Mouse (Mus musculus): Measurements from ENCODE around the gene Mgat5.

Gene Mgat5

GRCm38 (mm10) chr1:127217665-127218064 is 12.8 kb downstream of the Mgat5 start:
- peak; percentile 24 for DNase-seq (ENCODE audit: low spot score)

GRCm38 (mm10) chr1:127218182-127218581 is 13.4 kb downstream of the Mgat5 start:
- no peak for DNase-seq (ENCODE audit: low spot score)

- no peak for DNase-seq (ENCODE audit: low spot score)
Measured at GRCm38 (mm10) chr1:127219161-127219560, 14.3 kb downstream of the Mgat5 start.

- DNase-seq (ENCODE audit: low spot score) = no peak
Measured at GRCm38 (mm10) chr1:127219621-127220020, 14.8 kb downstream of the Mgat5 start.

GRCm38 (mm10) chr1:127221998-127222736 is 17.4 kb downstream of the Mgat5 start:
- DNase-seq (ENCODE audit: low spot score) = no peak

GRCm38 (mm10) chr1:127225060-127225459 is 20.2 kb downstream of the Mgat5 start:
- no peak for DNase-seq (ENCODE audit: low spot score)

GRCm38 (mm10) chr1:127229011-127229410 is 24.2 kb downstream of the Mgat5 start:
- DNase-seq (ENCODE audit: low spot score) = no peak

GRCm38 (mm10) chr1:127230468-127230867 is 25.7 kb downstream of the Mgat5 start:
- no peak for DNase-seq (ENCODE audit: low spot score)

- no peak for DNase-seq (ENCODE audit: low spot score)
Measured at GRCm38 (mm10) chr1:127233191-127233651, 28.4 kb downstream of the Mgat5 start.

GRCm38 (mm10) chr1:127235157-127235556 is 30.3 kb downstream of the Mgat5 start:
- DNase-seq (ENCODE audit: low spot score) = no peak

GRCm38 (mm10) chr1:127236396-127236795 is 31.6 kb downstream of the Mgat5 start:
- no peak for DNase-seq (ENCODE audit: low spot score)

- DNase-seq (ENCODE audit: low spot score) = peak; percentile 25
Measured at GRCm38 (mm10) chr1:127238871-127239314, 34.1 kb downstream of the Mgat5 start.

GRCm38 (mm10) chr1:127239914-127240313 is 35.1 kb downstream of the Mgat5 start:
- peak; percentile 40 for DNase-seq (ENCODE audit: low spot score)

- no peak for DNase-seq (ENCODE audit: low spot score)
Measured at GRCm38 (mm10) chr1:127242151-127242887, 37.5 kb downstream of the Mgat5 start.

GRCm38 (mm10) chr1:127242888-127243588 is 38.2 kb downstream of the Mgat5 start:
- no peak for DNase-seq (ENCODE audit: low spot score)

GRCm38 (mm10) chr1:127244054-127244770 is 39.4 kb downstream of the Mgat5 start:
- DNase-seq (ENCODE audit: low spot score) = no peak

- no peak for DNase-seq (ENCODE audit: low spot score)
Measured at GRCm38 (mm10) chr1:127246158-127246557, 41.3 kb downstream of the Mgat5 start.

- DNase-seq (ENCODE audit: low spot score) = no peak
Measured at GRCm38 (mm10) chr1:127248433-127248832, 43.6 kb downstream of the Mgat5 start.

GRCm38 (mm10) chr1:127249621-127250020 is 44.8 kb downstream of the Mgat5 start:
- DNase-seq (ENCODE audit: low spot score) = no peak

- no peak for DNase-seq (ENCODE audit: low spot score)
Measured at GRCm38 (mm10) chr1:127250313-127250712, 45.5 kb downstream of the Mgat5 start.

GRCm38 (mm10) chr1:127251751-127252150 is 46.9 kb downstream of the Mgat5 start:
- DNase-seq (ENCODE audit: low spot score) = no peak

GRCm38 (mm10) chr1:127257005-127257404 is 52.2 kb downstream of the Mgat5 start:
- no peak for DNase-seq (ENCODE audit: low spot score)
